Mouse (Mus musculus) urinary bladder, postnatal 14 days (tissue): ENCODE measurements around the gene Tsga10.

Experiments
- DNase-seq: peaks from one replicate; pipeline ENCODE4 v3.0.0; 2021; ENCODE audit warnings: low spot score

Tsga10 gene

GRCm38 (mm10) chr1:37864511-37865400, 1.5 kb downstream of the Tsga10 start:
- peak; percentile 100 for DNase-seq

GRCm38 (mm10) chr1:37850696-37851095, 15.5 kb downstream of the Tsga10 start:
- DNase-seq: no peak

GRCm38 (mm10) chr1:37846878-37847277, 19.4 kb downstream of the Tsga10 start:
- DNase-seq: no peak

GRCm38 (mm10) chr1:37831681-37832080, 34.5 kb downstream of the Tsga10 start:
- DNase-seq: no peak

GRCm38 (mm10) chr1:37802291-37802690, 63.9 kb downstream of the Tsga10 start:
- peak; percentile 20 for DNase-seq

GRCm38 (mm10) chr1:37800298-37800697, 65.9 kb downstream of the Tsga10 start:
- no peak for DNase-seq

GRCm38 (mm10) chr1:37799505-37799904, 66.7 kb downstream of the Tsga10 start:
- DNase-seq: no peak

- no peak for DNase-seq
Observed at GRCm38 (mm10) chr1:37759407-37759806, 106.8 kb downstream of the Tsga10 start.

GRCm38 (mm10) chr1:37744650-37745259, 121.5 kb downstream of the Tsga10 start:
- no peak for DNase-seq

- no peak for DNase-seq
Observed at GRCm38 (mm10) chr1:37742602-37743270, 123.5 kb downstream of the Tsga10 start.

GRCm38 (mm10) chr1:37742126-37742525, 124.1 kb downstream of the Tsga10 start:
- no peak for DNase-seq

- no peak for DNase-seq
Observed at GRCm38 (mm10) chr1:37740161-37740802, 125.9 kb downstream of the Tsga10 start.

GRCm38 (mm10) chr1:37738895-37739294, 127.3 kb downstream of the Tsga10 start:
- no peak for DNase-seq

- DNase-seq: no peak
Observed at GRCm38 (mm10) chr1:37737045-37737444, 129.2 kb downstream of the Tsga10 start.

GRCm38 (mm10) chr1:37735932-37736331, 130.3 kb downstream of the Tsga10 start:
- no peak for DNase-seq

- no peak for DNase-seq
Observed at GRCm38 (mm10) chr1:37734841-37735240, 131.4 kb downstream of the Tsga10 start.

- no peak for DNase-seq
Observed at GRCm38 (mm10) chr1:37729353-37729752, 136.9 kb downstream of the Tsga10 start.

- DNase-seq: peak; percentile 12
Observed at GRCm38 (mm10) chr1:37728053-37728452, 138.2 kb downstream of the Tsga10 start.

GRCm38 (mm10) chr1:37727186-37727585, 139.0 kb downstream of the Tsga10 start:
- no peak for DNase-seq

- DNase-seq: no peak
Observed at GRCm38 (mm10) chr1:37726426-37726825, 139.8 kb downstream of the Tsga10 start.

GRCm38 (mm10) chr1:37725880-37726279, 140.3 kb downstream of the Tsga10 start:
- DNase-seq: no peak

- DNase-seq: no peak
Observed at GRCm38 (mm10) chr1:37721092-37721491, 145.1 kb downstream of the Tsga10 start.
